14 mouse cellular contexts compared by ENCODE assay signal in genomic region chr11:14380572-14380958, GRCm38 (mm10).
"Had no signal": no experiment of that assay in that cellular context is flagged by ENCODE, and none has a peak within 500 bp of the region (broad histone marks: within the 10 kb centered on the region; RNA-seq: fewer than 3 reads in every experiment).

No protein-coding gene starts in this region.

- H3K9ac ChIP-seq: limb, embryonic 12.5 days; liver, embryonic 13.5 days; liver, postnatal 0 days; midbrain, embryonic 12.5 days had no signal

- H3K9me3 ChIP-seq: limb, embryonic 12.5 days; liver, embryonic 13.5 days; midbrain, embryonic 12.5 days had no signal

- H3K36me3 ChIP-seq: limb, embryonic 12.5 days; liver, embryonic 13.5 days; midbrain, embryonic 12.5 days had no signal

- H3K4me2 ChIP-seq: limb, embryonic 12.5 days; liver, embryonic 13.5 days; midbrain, embryonic 12.5 days had no signal

- H3K27ac ChIP-seq: kidney, postnatal 0 days; layer of hippocampus, adult 2 months; limb, embryonic 12.5 days; liver, embryonic 13.5 days; midbrain, embryonic 12.5 days had no signal

- H3K4me1 ChIP-seq: limb, embryonic 12.5 days; liver, embryonic 13.5 days had no signal

- H3K4me3 ChIP-seq: layer of hippocampus, adult 2 months; limb, embryonic 12.5 days; liver, embryonic 13.5 days; midbrain, embryonic 12.5 days; myocyte had no signal

- DNase-seq: kidney, adult 9 months; kidney, postnatal 4 days; liver; liver, embryonic 13.5 days; liver, postnatal 0 days; right cerebral cortex, postnatal 4 days; spleen, adult 18-20 months; thymus, adult 18-20 months; thymus, postnatal 14 days had no signal

- ATAC-seq: liver, postnatal 0 days had no signal

- H3K27me3 ChIP-seq: limb, embryonic 12.5 days; liver, embryonic 13.5 days; midbrain, embryonic 12.5 days had no signal
